Mouse (Mus musculus) spleen, embryonic (tissue): ENCODE measurements around the gene Med1.

Experiments
- CTCF ChIA-PET: fragments of 350-600 bp; sonication (Branson Sonifier 250); formaldehyde crosslinking; loops from one replicate; lab custom pipeline; 2022; lab: Charles Lee

Med1 gene

GRCm38 (mm10) chr11:98149786-98150624, 43.1 kb downstream of the Med1 start, which contains the start of gene Fbxl20:
Fbxl20 (minus strand) TSS chr11:98150403.
- CTCF ChIA-PET, result interaction anchor here (0.9 kb wide), 1 partner anchor 9 kb away, joined by 5 read pairs; no protein-coding TSS in a partner anchor

DNA sequence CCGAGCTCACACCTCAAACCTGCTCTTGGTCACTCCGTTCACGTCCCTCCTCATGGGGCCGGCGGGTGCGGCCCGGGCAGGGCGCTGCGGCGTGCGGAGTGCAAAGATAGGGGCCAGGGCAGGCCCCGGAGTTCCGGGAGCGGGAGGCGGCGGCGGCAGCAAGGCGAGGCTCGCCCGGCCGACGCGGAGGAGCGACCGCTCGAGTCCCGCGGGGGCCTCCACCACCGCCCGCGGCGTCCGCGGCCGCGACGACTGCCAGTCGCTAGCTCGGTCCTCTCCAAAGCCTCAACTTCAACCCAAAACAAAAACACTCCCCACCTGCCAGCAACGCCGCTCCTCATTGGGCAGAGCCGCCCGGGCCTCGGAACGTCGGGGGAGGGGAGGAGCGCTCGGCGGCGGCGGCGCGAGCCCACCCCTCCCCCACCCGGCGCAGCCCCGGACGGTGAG, 43.8 kb downstream of the Med1 start:
- CTCF ChIA-PET, result interaction anchor here (0.9 kb wide), 1 partner anchor 10 kb away, joined by 5 read pairs; no protein-coding TSS in a partner anchor

DNA sequence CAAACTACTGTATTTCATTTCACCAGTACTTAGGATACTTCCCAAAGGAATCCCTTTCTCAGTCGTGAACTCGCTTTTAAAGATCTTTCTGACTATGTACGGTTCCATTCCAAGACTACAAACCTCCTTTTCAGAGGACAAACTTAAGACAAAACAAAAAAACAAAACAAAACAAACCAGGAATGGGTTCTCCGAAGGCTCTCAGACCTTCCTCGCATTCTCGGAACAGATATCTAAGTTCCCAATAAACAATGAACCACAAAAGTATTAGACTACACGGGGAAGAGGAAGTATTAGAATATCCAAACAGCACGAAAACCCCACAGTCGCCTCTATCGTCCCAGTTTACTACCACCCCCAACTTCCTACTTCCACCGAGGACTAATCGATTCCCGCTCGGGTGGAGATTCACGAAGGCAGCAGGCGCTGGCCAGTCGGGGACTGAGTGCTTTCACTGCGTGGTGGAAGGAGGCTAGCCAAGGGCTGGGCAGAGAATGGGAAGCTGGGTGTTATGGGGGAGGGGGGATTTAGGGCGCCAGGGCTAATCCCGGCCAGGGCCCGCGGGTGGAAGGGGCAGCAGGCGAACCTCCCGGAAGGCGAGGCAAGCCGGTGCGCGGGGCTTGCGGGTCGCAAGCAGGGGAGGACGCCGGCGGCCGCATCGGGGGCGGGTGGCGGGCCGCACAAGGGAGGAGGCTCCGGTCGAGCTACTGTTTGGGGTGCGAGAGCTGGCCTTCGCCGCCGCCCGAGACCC, 44.4 kb downstream of the Med1 start:
- CTCF ChIA-PET, result interaction anchor here (0.6 kb wide), 1 partner anchor 23 kb away, joined by 7 read pairs; no protein-coding TSS in a partner anchor

- CTCF ChIA-PET, result interaction anchor here (0.5 to 0.9 kb wide), 2 partner anchors 193 to 418 kb away, joined by 3 read pairs; no protein-coding TSS in a partner anchor
These were observed 47.2 kb downstream of the Med1 start for GRCm38 (mm10) chr11:98145856-98146255.

DNA sequence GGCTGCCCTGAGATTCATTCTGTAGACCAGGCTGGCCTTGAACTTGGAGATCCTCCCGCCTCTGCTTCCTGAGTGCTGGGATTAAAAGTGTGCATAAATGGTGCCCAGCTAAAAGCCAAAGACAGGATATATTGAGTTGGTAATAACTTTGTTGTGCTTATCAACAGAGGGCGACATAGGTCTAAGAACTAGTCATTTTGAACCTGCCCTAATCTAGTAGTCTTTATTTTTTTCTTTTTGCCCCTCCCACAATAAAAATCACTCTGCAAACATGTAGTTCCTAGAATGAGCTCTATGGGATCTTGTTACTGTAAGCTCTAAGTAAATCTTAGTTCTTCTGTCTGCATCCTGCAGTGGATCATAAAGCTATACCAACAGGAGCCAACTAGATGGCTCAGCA, 50.5 kb downstream of the Med1 start:
- CTCF ChIA-PET, result no interaction called here

DNA sequence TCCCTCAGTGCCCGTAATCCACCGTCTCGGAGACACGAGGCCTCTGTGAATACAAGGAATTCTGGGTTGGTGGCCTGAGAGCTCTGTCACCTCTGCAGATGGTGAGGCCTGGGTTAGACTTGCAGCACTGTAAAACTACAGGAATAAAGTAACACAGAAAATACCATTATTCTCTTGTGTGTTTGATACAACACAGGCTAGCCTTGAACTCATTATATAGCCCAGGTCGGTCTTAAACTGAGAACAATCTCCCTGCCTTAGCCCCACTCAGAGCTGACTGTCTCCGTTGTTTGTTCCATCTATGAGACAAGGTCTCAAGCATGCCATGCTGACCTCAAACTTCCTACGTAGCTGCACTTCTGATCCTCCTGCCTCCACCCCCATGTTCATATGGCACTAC, 54.2 kb downstream of the Med1 start:
- CTCF ChIA-PET, result no interaction called here

DNA sequence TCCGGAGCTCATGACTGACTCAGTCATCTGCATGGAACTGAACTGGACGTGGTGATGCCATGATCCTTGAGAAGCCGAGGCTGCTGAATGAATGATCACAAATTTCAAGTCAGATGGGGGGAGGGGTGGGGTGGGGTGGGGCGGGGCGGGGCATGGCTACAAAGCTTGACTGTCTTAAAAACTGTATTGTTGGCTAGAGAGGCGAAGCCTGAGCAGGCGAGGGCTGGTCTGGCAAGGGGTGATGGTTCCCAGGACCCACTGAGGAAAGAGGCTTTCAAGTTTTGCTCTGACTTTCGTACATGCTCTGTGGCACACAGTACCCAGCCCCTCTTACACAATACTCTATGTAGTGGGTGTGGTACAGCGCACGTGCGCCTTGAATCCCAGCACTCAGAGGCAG, 55.3 kb downstream of the Med1 start:
- CTCF ChIA-PET, result interaction anchor here (0.5 kb wide), 1 partner anchor 9 kb away, joined by 4 read pairs; no protein-coding TSS in a partner anchor

DNA sequence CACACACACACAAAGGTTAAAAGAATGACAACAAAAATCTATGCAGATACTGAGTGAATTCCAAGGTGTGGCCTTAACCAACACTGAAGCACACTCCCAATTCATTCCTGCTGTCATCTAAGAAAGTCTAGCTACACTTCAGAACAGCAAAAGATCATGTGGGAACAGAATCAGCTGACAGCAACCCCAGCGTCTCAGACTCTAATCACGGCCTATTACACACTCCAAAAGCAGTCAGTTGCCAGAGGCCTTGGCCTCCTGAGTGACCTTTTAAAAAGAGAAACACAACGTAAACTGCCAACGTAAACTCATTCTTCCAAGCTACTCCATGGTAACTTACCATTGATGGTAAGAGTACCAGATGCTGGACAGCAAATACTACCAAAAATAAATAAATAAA, 58.1 kb downstream of the Med1 start:
- CTCF ChIA-PET, result no interaction called here

DNA sequence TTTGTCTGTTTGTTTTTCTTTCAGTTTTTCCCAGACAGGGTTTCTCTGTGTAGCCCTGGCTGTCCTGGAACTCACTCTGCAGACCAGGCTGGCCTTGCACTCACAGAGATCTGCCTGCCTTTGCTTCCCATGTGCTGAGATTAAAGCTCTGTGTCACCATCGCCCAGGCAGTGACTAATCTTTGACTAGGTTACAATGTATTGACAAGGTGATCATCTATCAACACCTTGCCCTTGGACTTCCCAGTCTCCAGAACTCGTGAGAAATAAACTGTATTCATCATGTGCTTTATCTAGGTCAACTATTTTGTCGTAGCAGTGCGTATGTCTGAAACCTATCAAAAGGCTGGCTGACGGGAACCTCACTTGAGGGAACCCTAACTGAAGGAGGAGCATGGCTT, 69.7 kb downstream of the Med1 start:
- CTCF ChIA-PET, result no interaction called here

- CTCF ChIA-PET, result no interaction called here
These were observed 78.7 kb downstream of the Med1 start for GRCm38 (mm10) chr11:98114363-98114762.

- CTCF ChIA-PET, result no interaction called here
These were observed 79.6 kb downstream of the Med1 start for GRCm38 (mm10) chr11:98113504-98113903.

DNA sequence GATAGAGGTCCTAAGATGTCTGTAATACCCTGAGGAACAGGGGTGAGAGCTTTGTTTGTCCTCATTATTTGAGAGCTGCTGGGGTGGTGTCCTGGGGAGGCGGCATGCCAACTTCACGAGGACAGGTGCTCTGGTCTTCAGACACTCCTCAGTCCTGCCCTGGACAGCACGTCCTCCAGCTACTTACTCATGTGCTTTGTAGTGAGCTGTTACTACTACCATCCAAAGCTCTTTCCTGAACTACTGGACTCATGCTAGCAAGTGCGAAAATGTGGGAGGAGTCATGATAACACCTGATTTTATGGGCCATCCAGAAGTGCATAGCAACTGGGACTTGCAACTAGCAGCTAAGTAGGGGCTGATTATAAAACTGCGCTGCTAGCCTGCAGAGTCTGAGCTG, 83.4 kb downstream of the Med1 start:
- CTCF ChIA-PET, result no interaction called here
